In genomic region chr2:130906584-130907315, GRCm38 (mm10) we compare ENCODE assay signal across 8 mouse cellular contexts. TPM values are rescaled to one million over a fixed set of nuclear protein-coding genes. Genes with fewer than 3 reads are reported as not detected.
DNase-seq lines count a peak whose midpoint lies in the region; ATAC-seq and TF ChIP-seq lines count a peak whose summit lies in the region.

No protein-coding gene starts in this region.

- peak overlapping the region; percentile 74 for H3K4me2 ChIP-seq in hindbrain, embryonic 14.5 days (replicated peaks)
- H3K4me2 ChIP-seq in liver, embryonic 16.5 days (ENCODE audit: low read depth, low read length) = peak overlapping the region; percentile 92

- peak overlapping the region; percentile 89 for H3K27ac ChIP-seq in forebrain, embryonic 10.5 days
- peak overlapping the region; percentile 86 for H3K27ac ChIP-seq in hindbrain, embryonic 14.5 days
- peak overlapping the region; percentile 69 for H3K27ac ChIP-seq in liver, embryonic 16.5 days (ENCODE audit: low read length)
- H3K27ac ChIP-seq in small intestine, adult 2 months (ENCODE audit: insufficient read depth, low read depth, low read length) = peak overlapping the region; percentile 22

- H3K4me1 ChIP-seq in lung, adult 2 months (ENCODE audit: control insufficient read depth, insufficient read depth, low read length) = peaks cover 5% of the 10 kb centered on the region; the same call in 1 of the 2 replicates
- H3K4me1 ChIP-seq in forebrain, embryonic 10.5 days = peaks cover 25% of the 10 kb centered on the region
- H3K4me1 ChIP-seq in hindbrain, embryonic 14.5 days (replicated peaks; ENCODE audit: control insufficient read depth, insufficient read depth, low read length) = peaks cover 15% of the 10 kb centered on the region
- peaks cover 16% of the 10 kb centered on the region for H3K4me1 ChIP-seq in liver, embryonic 16.5 days (ENCODE audit: control insufficient read depth, low read depth, low read length)
- H3K4me1 ChIP-seq in small intestine, adult 2 months (ENCODE audit: control insufficient read depth, insufficient read depth, insufficient read length, low read length) = peaks cover 4% of the 10 kb centered on the region; the same call in 1 of the 2 replicates

- no peaks in the 10 kb centered on the region for H3K9me3 ChIP-seq in forebrain, embryonic 10.5 days
- H3K9me3 ChIP-seq in hindbrain, embryonic 14.5 days (ENCODE audit: control insufficient read depth, low read length) = no peaks in the 10 kb centered on the region
- H3K9me3 ChIP-seq in liver, embryonic 16.5 days (replicated peaks; ENCODE audit: control insufficient read depth, low read length) = no peaks in the 10 kb centered on the region

- under 1% methylated on average over 46 of the region's 58 CpGs for WGBS in lung, adult 2 months
- WGBS in forebrain, embryonic 10.5 days = under 1% methylated on average over 58 of the region's 58 CpGs
- under 1% methylated on average over 40 of the region's 58 CpGs for WGBS in hindbrain, embryonic 14.5 days
- WGBS in liver, embryonic 16.5 days (ENCODE audit: insufficient replicate concordance) = under 1% methylated on average over 57 of the region's 58 CpGs
- 2% methylated on average over 48 of the region's 58 CpGs for WGBS in small intestine, adult 2 months

- TF ChIP-seq POLR2A in lung, adult 2 months (IDR thresholded peaks at IDR 0.05; ENCODE audit: borderline replicate concordance, extremely low read depth, low read depth, low read length) = no peak
- no peak for TF ChIP-seq POLR2A in small intestine, adult 2 months (IDR thresholded peaks at IDR 0.05; ENCODE audit: low read depth, low read length)

- no peak for TF ChIP-seq CTCF in lung, adult 2 months (IDR thresholded peaks at IDR 0.05; ENCODE audit: insufficient read depth, low read length)
- no peak for TF ChIP-seq CTCF in small intestine, adult 2 months (IDR thresholded peaks at IDR 0.05; ENCODE audit: extremely low read depth, insufficient read length, insufficient replicate concordance, low read depth, low read length)

- H3K27me3 ChIP-seq in forebrain, embryonic 10.5 days (ENCODE audit: poor library complexity, severe bottlenecking) = no peaks in the 10 kb centered on the region
- H3K27me3 ChIP-seq in hindbrain, embryonic 14.5 days (ENCODE audit: control insufficient read depth, insufficient read depth, low read length) = no peaks in the 10 kb centered on the region
- H3K27me3 ChIP-seq in liver, embryonic 16.5 days (ENCODE audit: control insufficient read depth, insufficient read depth, low read depth, low read length) = no peaks in the 10 kb centered on the region
- no peaks in the 10 kb centered on the region for H3K27me3 ChIP-seq in small intestine, adult 2 months (ENCODE audit: control insufficient read depth, insufficient read depth, low read length)

- peak; percentile 46; the same call in 1 of the 2 replicates for ATAC-seq in hindbrain, embryonic 14.5 days (ENCODE audit: low FRiP score)
- peak; percentile 36 for ATAC-seq in liver, embryonic 16.5 days (ENCODE audit: low read depth)

- no peak for DNase-seq in lung, adult 2 months
- DNase-seq in lung, postnatal 4 days = no peak
- DNase-seq in T-cell, adult 2 months (ENCODE audit: low spot score) = peak; percentile 19
- DNase-seq in forebrain, embryonic 10.5 days (ENCODE audit: extremely low spot score, low spot score) = peak; percentile 37
- no peak for DNase-seq in hindbrain, embryonic 14.5 days (ENCODE audit: low spot score)
- no peak for DNase-seq in spleen, adult 18-20 months

- peak overlapping the region; percentile 78 for H3K4me3 ChIP-seq in lung, adult 2 months (replicated peaks; ENCODE audit: extremely low read depth, low read depth, low read length)
- H3K4me3 ChIP-seq in forebrain, embryonic 10.5 days = peak overlapping the region; percentile 95
- peak overlapping the region; percentile 94 for H3K4me3 ChIP-seq in hindbrain, embryonic 14.5 days (replicated peaks; ENCODE audit: low read length)
- peak overlapping the region; percentile 96 for H3K4me3 ChIP-seq in liver, embryonic 16.5 days (ENCODE audit: low read depth, low read length)
- H3K4me3 ChIP-seq in small intestine, adult 2 months (ENCODE audit: low read depth, low read length) = peak overlapping the region; percentile 82

- peak overlapping the region; percentile 96 for H3K9ac ChIP-seq in hindbrain, embryonic 14.5 days
- H3K9ac ChIP-seq in liver, embryonic 16.5 days (ENCODE audit: low read depth, low read length) = peak overlapping the region; percentile 93

- no peaks in the 10 kb centered on the region for H3K36me3 ChIP-seq in forebrain, embryonic 10.5 days (replicated peaks)
- H3K36me3 ChIP-seq in hindbrain, embryonic 14.5 days (replicated peaks; ENCODE audit: control insufficient read depth, insufficient read depth) = no peaks in the 10 kb centered on the region
- no peaks in the 10 kb centered on the region for H3K36me3 ChIP-seq in liver, embryonic 16.5 days (ENCODE audit: control insufficient read depth, insufficient read depth)
- no peaks in the 10 kb centered on the region for H3K36me3 ChIP-seq in small intestine, adult 2 months (ENCODE audit: control insufficient read depth, insufficient read depth, low read length)

RNA-seq across cellular contexts. Expression of gene Atrn, which starts 0.5 kb away (rescaled TPM):
- polyA plus RNA-seq in lung, adult 2 months (2012; rRNA removed) = 12.1 and 16.4 TPM in 2 replicates
- polyA plus RNA-seq in forebrain, embryonic 10.5 days (2016; fragmentation: Nextera tagmentation; extraction: Ambion mirVana) = 5.4 and 6.6 TPM in 2 replicates
- 22.7 and 22.9 TPM in 2 replicates for polyA plus RNA-seq in hindbrain, embryonic 14.5 days (2014; fragmentation: Nextera tagmentation; extraction: Ambion mirVana)
- 2.6 and 3.0 TPM in 2 replicates for polyA plus RNA-seq in liver, embryonic 16.5 days (2015; fragmentation: Nextera tagmentation; extraction: Ambion mirVana)
- polyA plus RNA-seq in small intestine, adult 2 months (2012; rRNA removed) = 7.2 and 13.3 TPM in 2 replicates

RNA-seq across cellular contexts. Expression of gene 4930402H24Rik, which starts 0.5 kb away (rescaled TPM):
- polyA plus RNA-seq in lung, adult 2 months (2012; rRNA removed) = 51.6 and 55.9 TPM in 2 replicates
- 23.9 and 24.3 TPM in 2 replicates for polyA plus RNA-seq in forebrain, embryonic 10.5 days (2016; fragmentation: Nextera tagmentation; extraction: Ambion mirVana)
- 92.5 and 99.6 TPM in 2 replicates for polyA plus RNA-seq in hindbrain, embryonic 14.5 days (2014; fragmentation: Nextera tagmentation; extraction: Ambion mirVana)
- polyA plus RNA-seq in liver, embryonic 16.5 days (2015; fragmentation: Nextera tagmentation; extraction: Ambion mirVana) = 12.3 and 13.4 TPM in 2 replicates
- 10.0 and 22.1 TPM in 2 replicates for polyA plus RNA-seq in small intestine, adult 2 months (2012; rRNA removed)

Comparison
In these comparisons a context has a peak if more than half of its experiments do, and no peak if none do; other contexts are left out.
1. DNase-seq: peak in T-cell, adult 2 months (single experiment) and forebrain, embryonic 10.5 days (single experiment); none in lung, adult 2 months (single experiment), lung, postnatal 4 days (0 of 2), hindbrain, embryonic 14.5 days (single experiment) and spleen, adult 18-20 months (0 of 2).
2. H3K27ac ChIP-seq: peak in every context shown above with its lines; median percentile 89 in forebrain, embryonic 10.5 days; 86 in hindbrain, embryonic 14.5 days; 69 in liver, embryonic 16.5 days; 22 in small intestine, adult 2 months.
3. Peak in every context shown above with its lines, with median percentiles within 50 percentile points of each other: H3K4me3 ChIP-seq.